Mouse (Mus musculus): ENCODE data around the gene Dnah12. TPM values are rescaled to one million over a fixed set of nuclear protein-coding genes. Genes with fewer than 3 reads are reported as not detected.

Dnah12 gene
- polyA plus RNA-seq, 1 experiment from 2014 or later = 0.26 TPM

DNA sequence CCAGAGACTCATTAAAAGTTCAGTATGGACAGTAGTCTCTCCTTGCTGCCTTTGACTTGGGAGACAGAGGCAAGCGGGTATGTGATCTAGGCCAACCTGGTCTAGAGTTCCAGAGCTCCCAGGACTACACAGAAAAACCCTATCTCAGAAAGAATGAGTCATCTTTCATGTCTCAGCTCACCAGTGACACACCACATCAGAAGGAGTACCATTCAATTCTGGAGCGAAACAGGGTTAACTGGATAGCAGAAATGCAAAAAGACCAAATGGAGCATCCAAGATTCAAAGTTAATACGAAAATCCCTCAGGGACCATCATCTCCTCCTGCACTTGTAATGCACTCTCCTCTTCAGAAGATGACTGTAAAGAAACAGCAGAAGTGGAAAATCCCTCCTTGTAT is 226.2 kb downstream of the Dnah12 start:
- Histone ChIP-seq H3K4me1 (replicated peaks; ENCODE audit: insufficient read depth, low read length) (no peaks in the 10 kb centered on the region), H3K27ac (no peak overlapping the region), H3K4me2 (ENCODE audit: low read length) (no peak overlapping the region), H3K9me3 (replicated peaks; ENCODE audit: low read length) (no peaks in the 10 kb centered on the region), H3K27me3 (ENCODE audit: insufficient read depth, low read length) (no peaks in the 10 kb centered on the region), H3K9ac (ENCODE audit: low read depth, low read length) (no peak overlapping the region), H3K4me3 (replicated peaks; ENCODE audit: low read depth, low read length) (no peak overlapping the region), H3K36me3 (ENCODE audit: insufficient read depth, low read length) (0 out of 2 replicates have a peak, but pooled peaks cover 11% of the 10 kb centered on the region)
- ATAC-seq (replicated peaks; ENCODE audit: low FRiP score, low read depth) (no peak), DNase-seq (ENCODE audit: low spot score) (no peak)
- 96% methylated on average over 3 of the region's 3 CpGs for WGBS
- no peak for TF ChIP-seq CTCF (IDR thresholded peaks at IDR 0.05; ENCODE audit: low read depth)

GRCm38 (mm10) chr14:26923702-26924421 is 230.8 kb downstream of the Dnah12 start:
- ATAC-seq (replicated peaks; ENCODE audit: low FRiP score, low read depth) = no peak

GRCm38 (mm10) chr14:26934891-26935290 is 241.8 kb downstream of the Dnah12 start:
- peaks cover 8% of the 10 kb centered on the region; the same call in 1 of the 2 replicates for H3K36me3 ChIP-seq (ENCODE audit: insufficient read depth, low read length)
- no peak for TF ChIP-seq CTCF (IDR thresholded peaks at IDR 0.05; ENCODE audit: low read depth)
- H3K27ac ChIP-seq = no peak overlapping the region
- H3K4me2 ChIP-seq (ENCODE audit: low read length) = no peak overlapping the region
- no peak for DNase-seq (ENCODE audit: low spot score)
- ATAC-seq (replicated peaks; ENCODE audit: low FRiP score, low read depth) = no peak
- WGBS = 80% methylated on average over 3 of the region's 3 CpGs
- H3K4me1 ChIP-seq (replicated peaks; ENCODE audit: insufficient read depth, low read length) = no peaks in the 10 kb centered on the region
- no peak overlapping the region for H3K9ac ChIP-seq (ENCODE audit: low read depth, low read length)
- H3K4me3 ChIP-seq (replicated peaks; ENCODE audit: low read depth, low read length) = no peak overlapping the region
- no peaks in the 10 kb centered on the region for H3K27me3 ChIP-seq (ENCODE audit: insufficient read depth, low read length)
- no peaks in the 10 kb centered on the region for H3K9me3 ChIP-seq (replicated peaks; ENCODE audit: low read length)

More at GRCm38 (mm10) chr14:26923702-26924421, 230.8 kb downstream of the Dnah12 start:
- H3K4me1 ChIP-seq (replicated peaks; ENCODE audit: insufficient read depth, low read length) = no peaks in the 10 kb centered on the region
- H3K27me3 ChIP-seq (ENCODE audit: insufficient read depth, low read length) = no peaks in the 10 kb centered on the region
- H3K9me3 ChIP-seq (replicated peaks; ENCODE audit: low read length) = no peaks in the 10 kb centered on the region
- TF ChIP-seq CTCF (IDR thresholded peaks at IDR 0.05; ENCODE audit: low read depth) = no peak
- H3K4me2 ChIP-seq (ENCODE audit: low read length) = no peak overlapping the region
- no peak for DNase-seq (ENCODE audit: low spot score)
- H3K9ac ChIP-seq (ENCODE audit: low read depth, low read length) = no peak overlapping the region
- H3K4me3 ChIP-seq (replicated peaks; ENCODE audit: low read depth, low read length) = no peak overlapping the region
- H3K36me3 ChIP-seq (ENCODE audit: insufficient read depth, low read length) = 0 out of 2 replicates have a peak, but pooled peaks cover 24% of the 10 kb centered on the region
- no peak overlapping the region for H3K27ac ChIP-seq
- 87% methylated on average over 5 of the region's 5 CpGs for WGBS

DNA sequence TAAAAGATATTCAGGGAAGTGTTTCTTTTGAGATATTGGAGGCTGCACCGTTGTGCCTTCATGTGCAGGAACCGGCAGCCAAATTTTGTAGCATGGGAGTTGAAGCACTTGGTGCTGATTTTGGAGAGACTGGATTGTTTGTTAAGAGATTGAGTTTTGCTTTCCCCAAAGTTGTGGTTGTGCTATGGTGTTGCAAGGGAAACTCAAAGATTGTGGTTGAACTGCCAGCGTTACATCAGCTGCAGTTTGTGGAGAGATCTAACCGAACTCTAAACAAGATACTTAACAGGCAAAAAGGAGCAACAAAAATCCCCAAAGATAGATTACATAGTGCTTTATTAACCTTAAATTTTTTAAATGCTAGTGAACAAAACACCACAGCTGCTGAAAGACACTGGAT is 242.5 kb downstream of the Dnah12 start:
- H3K27me3 ChIP-seq (ENCODE audit: insufficient read depth, low read length) = no peaks in the 10 kb centered on the region
- H3K36me3 ChIP-seq (ENCODE audit: insufficient read depth, low read length) = peaks cover 6% of the 10 kb centered on the region; the same call in 1 of the 2 replicates
- H3K4me1 ChIP-seq (replicated peaks; ENCODE audit: insufficient read depth, low read length) = no peaks in the 10 kb centered on the region
- no peak for TF ChIP-seq CTCF (IDR thresholded peaks at IDR 0.05; ENCODE audit: low read depth)
- ATAC-seq (replicated peaks; ENCODE audit: low FRiP score, low read depth) = no peak
- H3K27ac ChIP-seq = no peak overlapping the region
- H3K4me3 ChIP-seq (replicated peaks; ENCODE audit: low read depth, low read length) = no peak overlapping the region
- no peak overlapping the region for H3K4me2 ChIP-seq (ENCODE audit: low read length)
- no peak overlapping the region for H3K9ac ChIP-seq (ENCODE audit: low read depth, low read length)
- no peaks in the 10 kb centered on the region for H3K9me3 ChIP-seq (replicated peaks; ENCODE audit: low read length)
- WGBS = 93% methylated on average over 4 of the region's 4 CpGs
- no peak for DNase-seq (ENCODE audit: low spot score)

Small RNA genes within 50 kb of the gene (microRNA-seq; reads per million reads assigned to microRNA genes)
- gene Mir7672 = not detected

Other genes starting within 250 kb of the Dnah12 start
- 22.9 and 24.3 TPM in 2 replicates for gene Slmap, start 158.3 kb upstream of the Dnah12 start, polyA plus RNA-seq (2015; fragmentation: Nextera tagmentation; extraction: Ambion mirVana)
- 29.2 and 33.6 TPM in 2 replicates for gene Dennd6a, start 119.4 kb upstream of the Dnah12 start, polyA plus RNA-seq (2015; fragmentation: Nextera tagmentation; extraction: Ambion mirVana)
- 519 and 548 TPM in 2 replicates for gene Arf4, start 55.2 kb upstream of the Dnah12 start, polyA plus RNA-seq (2015; fragmentation: Nextera tagmentation; extraction: Ambion mirVana)
- gene Pde12, start 23.4 kb upstream of the Dnah12 start, polyA plus RNA-seq (2015; fragmentation: Nextera tagmentation; extraction: Ambion mirVana) = 8.8 and 9.2 TPM in 2 replicates
- 0.12 and 0.19 TPM in 2 replicates for gene Asb14, start 201.3 kb downstream of the Dnah12 start, polyA plus RNA-seq (2015; fragmentation: Nextera tagmentation; extraction: Ambion mirVana)

Measured in kidney, postnatal 0 days (tissue).